Mouse (Mus musculus) heart, embryonic 12.5 days (tissue): ENCODE data around the gene St3gal3. TPM values are rescaled to one million over a fixed set of nuclear protein-coding genes. Genes with fewer than 3 reads are reported as not detected.

ENCODE experiments used
- ATAC-seq: fragments of 200-750 bp; cut with Nextera tagmentation; 2 replicates; pipeline ENCODE4 v1.8.0; 2017; ENCODE audit warnings: moderate TSS enrichment, moderate library complexity; ENCODE audit not compliant: insufficient number of reproducible peaks, low FRiP score
- H3K27ac ChIP-seq: fragments of 300-500 bp; sonication (generic); 2 replicates; pipeline ENCODE4 v1.5.1; 2016; ENCODE audit warnings: mild to moderate bottlenecking, moderate library complexity; ENCODE audit not compliant: poor library complexity, severe bottlenecking
- H3K27me3 ChIP-seq: fragments of 300-500 bp; sonication (generic); replicated peaks from 2 replicates; pipeline ENCODE4 v1.6.1; 2016; ENCODE audit warnings: mild to moderate bottlenecking, moderate library complexity
- H3K36me3 ChIP-seq: fragments of 300-500 bp; sonication (generic); 2 replicates; pipeline ENCODE4 v1.6.1; 2016; ENCODE audit warnings: mild to moderate bottlenecking, moderate library complexity
- H3K4me1 ChIP-seq: fragments of 300-500 bp; sonication (generic); replicated peaks from 2 replicates; pipeline ENCODE4 v1.6.1; 2016; ENCODE audit warnings: mild to moderate bottlenecking
- H3K4me2 ChIP-seq: fragments of 300-500 bp; sonication (generic); 2 replicates; pipeline ENCODE4 v1.6.1; 2016; ENCODE audit warnings: mild to moderate bottlenecking, moderate library complexity
- H3K4me3 ChIP-seq: fragments of 300-500 bp; sonication (generic); 2 replicates; pipeline ENCODE4 v1.5.1; 2016; ENCODE audit warnings: mild to moderate bottlenecking
- H3K9ac ChIP-seq: fragments of 300-500 bp; sonication (generic); 2 replicates; pipeline ENCODE4 v1.6.1; 2016; ENCODE audit warnings: mild to moderate bottlenecking, moderate library complexity
- H3K9me3 ChIP-seq: fragments of 300-500 bp; sonication (generic); replicated peaks from 2 replicates; pipeline ENCODE4 v1.6.1; 2016; ENCODE audit warnings: mild to moderate bottlenecking, moderate library complexity
- WGBS: fragments of 180-500 bp; shearing (Covaris S2); methylation state at CpG from one replicate; pipeline ENCODE4 v1.1.7; 2016; 5-methylcytosine and 5-hydroxymethylcytosine counted together
- polyA plus RNA-seq: library from polyadenylated mRNA; unstranded; fragments of >200 nt; fragmentation: Nextera tagmentation; extraction: Ambion mirVana; gene quantifications from 2 replicates; pipeline ENCODE4 v1.2.1, GENCODE M21; 2016

Gene St3gal3
- polyA plus RNA-seq, 1 experiment from 2014 or later, result 7.4 TPM

GRCm38 (mm10) chr4:118074236-118074635 is 60.5 kb downstream of the St3gal3 start:
- Histone ChIP-seq H3K27me3 (no peaks in the 10 kb centered on the region), H3K36me3 (0 out of 2 replicates have a peak, but pooled peaks cover 7% of the 10 kb centered on the region), H3K4me1 (peaks cover 16% of the 10 kb centered on the region), H3K4me3 (no peak overlapping the region), H3K9me3 (peaks cover 5% of the 10 kb centered on the region; the same call in 1 of the 2 replicates), H3K4me2 (no peak overlapping the region), H3K9ac (no peak overlapping the region), H3K27ac (no peak overlapping the region)
- no peak for ATAC-seq
- 86% methylated on average over 4 of the region's 4 CpGs for WGBS

GRCm38 (mm10) chr4:118073128-118073527 is 61.6 kb downstream of the St3gal3 start:
- 71% methylated on average over 6 of the region's 6 CpGs for WGBS
- no peak overlapping the region for H3K9ac ChIP-seq

GRCm38 (mm10) chr4:118071891-118072290 is 62.8 kb downstream of the St3gal3 start:
- Histone ChIP-seq H3K36me3 (0 out of 2 replicates have a peak, but pooled peaks cover 7% of the 10 kb centered on the region), H3K9me3 (peaks cover 5% of the 10 kb centered on the region; the same call in 1 of the 2 replicates), H3K9ac (no peak overlapping the region), H3K27me3 (no peaks in the 10 kb centered on the region), H3K4me3 (no peak overlapping the region), H3K4me2 (no peak overlapping the region), H3K4me1 (peaks cover 12% of the 10 kb centered on the region), H3K27ac (no peak overlapping the region)
- 68% methylated on average over 7 of the region's 7 CpGs for WGBS
- ATAC-seq, result no peak

More at GRCm38 (mm10) chr4:118073128-118073527, 61.6 kb downstream of the St3gal3 start:
- no peak overlapping the region for H3K27ac ChIP-seq
- H3K4me3 ChIP-seq, result no peak overlapping the region
- no peak for ATAC-seq
- no peaks in the 10 kb centered on the region for H3K27me3 ChIP-seq
- peaks cover 5% of the 10 kb centered on the region; the same call in 1 of the 2 replicates for H3K9me3 ChIP-seq
- H3K4me2 ChIP-seq, result no peak overlapping the region
- peaks cover 12% of the 10 kb centered on the region for H3K4me1 ChIP-seq
- 0 out of 2 replicates have a peak, but pooled peaks cover 7% of the 10 kb centered on the region for H3K36me3 ChIP-seq

- Histone ChIP-seq H3K27me3 (no peaks in the 10 kb centered on the region), H3K4me2 (no peak overlapping the region), H3K4me1 (peaks cover 12% of the 10 kb centered on the region), H3K27ac (no peak overlapping the region), H3K9me3 (peaks cover 5% of the 10 kb centered on the region; the same call in 1 of the 2 replicates), H3K4me3 (no peak overlapping the region), H3K36me3 (0 out of 2 replicates have a peak, but pooled peaks cover 7% of the 10 kb centered on the region), H3K9ac (no peak overlapping the region)
- no peak for ATAC-seq
- 82% methylated on average over 9 of the region's 9 CpGs for WGBS
These were observed 64.2 kb downstream of the St3gal3 start for GRCm38 (mm10) chr4:118070255-118071234.

- no peak overlapping the region for H3K9ac ChIP-seq
- peaks cover 34% of the 10 kb centered on the region for H3K4me1 ChIP-seq
- no peaks in the 10 kb centered on the region for H3K27me3 ChIP-seq
- no peak overlapping the region for H3K4me3 ChIP-seq
- 56% methylated on average over 9 of the region's 9 CpGs for WGBS
- H3K4me2 ChIP-seq, result no peak overlapping the region
- H3K9me3 ChIP-seq, result no peaks in the 10 kb centered on the region
- H3K36me3 ChIP-seq, result no peaks in the 10 kb centered on the region
- H3K27ac ChIP-seq, result no peak overlapping the region
- ATAC-seq, result 0 out of 2 replicates have a peak, but pooled peaks have one; percentile 30
These were observed 72.8 kb downstream of the St3gal3 start for GRCm38 (mm10) chr4:118061809-118062463.

GRCm38 (mm10) chr4:118060915-118061530 is 73.7 kb downstream of the St3gal3 start:
- peaks cover 34% of the 10 kb centered on the region for H3K4me1 ChIP-seq
- 79% methylated on average over 13 of the region's 13 CpGs for WGBS

GRCm38 (mm10) chr4:118059816-118060475 is 74.8 kb downstream of the St3gal3 start:
- no peak overlapping the region for H3K4me3 ChIP-seq
- H3K36me3 ChIP-seq, result no peaks in the 10 kb centered on the region
- H3K9me3 ChIP-seq, result no peaks in the 10 kb centered on the region
- 0 out of 2 replicates have a peak overlapping the region, but pooled peaks have one; percentile 11 for H3K27ac ChIP-seq
- ATAC-seq, result no peak; the same call in 1 of the 2 replicates
- H3K4me1 ChIP-seq, result peaks cover 34% of the 10 kb centered on the region
- H3K4me2 ChIP-seq, result no peak overlapping the region
- H3K9ac ChIP-seq, result no peak overlapping the region
- WGBS, result 57% methylated on average over 11 of the region's 11 CpGs
- H3K27me3 ChIP-seq, result no peaks in the 10 kb centered on the region

More at GRCm38 (mm10) chr4:118060915-118061530, 73.7 kb downstream of the St3gal3 start:
- Histone ChIP-seq H3K9me3 (no peaks in the 10 kb centered on the region), H3K36me3 (no peaks in the 10 kb centered on the region), H3K4me2 (no peak overlapping the region), H3K4me3 (no peak overlapping the region), H3K27ac (no peak overlapping the region), H3K27me3 (no peaks in the 10 kb centered on the region), H3K9ac (no peak overlapping the region)
- no peak for ATAC-seq

GRCm38 (mm10) chr4:118058116-118058677 is 76.5 kb downstream of the St3gal3 start:
- Histone ChIP-seq H3K27ac (no peak overlapping the region), H3K9ac (no peak overlapping the region), H3K4me1 (peaks cover 34% of the 10 kb centered on the region), H3K4me3 (no peak overlapping the region), H3K36me3 (no peaks in the 10 kb centered on the region), H3K27me3 (no peaks in the 10 kb centered on the region), H3K9me3 (no peaks in the 10 kb centered on the region), H3K4me2 (no peak overlapping the region)
- no peak for ATAC-seq
- WGBS, result 77% methylated on average over 12 of the region's 12 CpGs

GRCm38 (mm10) chr4:118057076-118057475 is 77.6 kb downstream of the St3gal3 start:
- Histone ChIP-seq H3K9ac (no peak overlapping the region), H3K27ac (no peak overlapping the region), H3K27me3 (no peaks in the 10 kb centered on the region), H3K4me2 (no peak overlapping the region), H3K9me3 (no peaks in the 10 kb centered on the region), H3K36me3 (no peaks in the 10 kb centered on the region), H3K4me1 (peaks cover 30% of the 10 kb centered on the region), H3K4me3 (no peak overlapping the region)
- ATAC-seq, result no peak
- 58% methylated on average over 2 of the region's 2 CpGs for WGBS

- WGBS, result 79% methylated on average over 8 of the region's 8 CpGs
- H3K36me3 ChIP-seq, result no peaks in the 10 kb centered on the region
- no peak for ATAC-seq
- H3K9me3 ChIP-seq, result no peaks in the 10 kb centered on the region
- H3K4me3 ChIP-seq, result no peak overlapping the region
- H3K27ac ChIP-seq, result no peak overlapping the region
- H3K9ac ChIP-seq, result no peak overlapping the region
- no peak overlapping the region for H3K4me2 ChIP-seq
- no peaks in the 10 kb centered on the region for H3K27me3 ChIP-seq
- peaks cover 26% of the 10 kb centered on the region for H3K4me1 ChIP-seq
These were observed 80.1 kb downstream of the St3gal3 start for GRCm38 (mm10) chr4:118054615-118055014.
